Mouse (Mus musculus) testis, adult 2 months (tissue): ENCODE data around the gene Topaz1. TPM values are rescaled to one million over a fixed set of nuclear protein-coding genes. Genes with fewer than 3 reads are reported as not detected.

Source experiments
- H3K27ac ChIP-seq: fragments of 200-500 bp; 2 replicates; pipeline ENCODE4 v1.5.1; 2012; ENCODE audit warnings: low read depth, low read length; ENCODE audit not compliant: control insufficient read depth, insufficient read depth
- H3K27me3 ChIP-seq: fragments of 200-500 bp; 2 replicates; pipeline ENCODE4 v1.6.1; 2012; ENCODE audit warnings: mild to moderate bottlenecking, low read length, moderate library complexity; ENCODE audit not compliant: control insufficient read depth, insufficient read depth
- H3K36me3 ChIP-seq: fragments of 200-500 bp; 2 replicates; pipeline ENCODE4 v1.6.1; 2012; ENCODE audit warnings: mild to moderate bottlenecking, low read length; ENCODE audit not compliant: control insufficient read depth, insufficient read depth
- H3K4me1 ChIP-seq: fragments of 200-500 bp; 2 replicates; pipeline ENCODE4 v1.6.1; 2012; ENCODE audit warnings: low read length; ENCODE audit not compliant: control insufficient read depth, insufficient read depth
- H3K4me3 ChIP-seq: fragments of 200-500 bp; 2 replicates; pipeline ENCODE4 v1.5.1; 2012; ENCODE audit warnings: low read depth, mild to moderate bottlenecking, low read length, moderate library complexity, mixed read lengths; ENCODE audit not compliant: control insufficient read depth
- CTCF ChIP-seq: fragments of 200-500 bp; IDR thresholded peaks from 2 replicates; pipeline ENCODE4 v1.5.1; 2012; ENCODE audit warnings: low read depth, mild to moderate bottlenecking, inconsistent platforms, low read length, moderate library complexity; ENCODE audit not compliant: control insufficient read depth, insufficient read depth, insufficient replicate concordance
- POLR2A ChIP-seq: fragments of 200-500 bp; IDR thresholded peaks from 2 replicates; pipeline ENCODE4 v1.6.1; 2012; ENCODE audit warnings: low read depth, mild to moderate bottlenecking, inconsistent platforms, low read length, moderate library complexity; ENCODE audit not compliant: control insufficient read depth
- polyA plus RNA-seq: library from polyadenylated mRNA; depleted of rRNA; stranded (reverse); fragments of >200 nt; gene quantifications from 2 replicates; pipeline ENCODE4 v1.2.3, GENCODE M21; 2012

Gene Topaz1
- polyA plus RNA-seq, 1 experiment = 4.7 TPM

DNA sequence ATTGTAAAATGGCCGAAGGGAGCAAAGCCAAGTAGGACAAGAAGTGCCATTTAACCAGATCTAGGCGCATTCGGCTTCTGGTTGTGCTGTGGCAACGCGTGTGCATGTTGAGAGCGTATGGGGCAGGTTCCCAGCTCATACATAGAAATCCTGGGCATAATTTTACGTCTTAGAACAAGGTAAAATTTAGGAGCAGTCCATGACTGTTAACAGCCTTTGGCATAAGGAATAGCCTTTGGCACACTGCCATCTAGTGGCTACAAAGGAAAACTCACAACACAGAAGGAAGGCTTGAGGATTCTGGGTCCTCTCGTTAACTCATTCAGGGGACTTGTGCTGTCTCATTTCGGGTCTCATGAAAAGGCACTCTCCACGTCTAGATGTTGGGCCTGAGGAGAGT, 17.6 kb upstream of the Topaz1 start:
- Histone ChIP-seq H3K4me1 (peaks cover 5% of the 10 kb centered on the region; the same call in 1 of the 2 replicates), H3K36me3 (no peaks in the 10 kb centered on the region), H3K4me3 (no peak overlapping the region), H3K27me3 (no peaks in the 10 kb centered on the region), H3K27ac (no peak overlapping the region)
- TF ChIP-seq CTCF (no peak), POLR2A (no peak)

DNA sequence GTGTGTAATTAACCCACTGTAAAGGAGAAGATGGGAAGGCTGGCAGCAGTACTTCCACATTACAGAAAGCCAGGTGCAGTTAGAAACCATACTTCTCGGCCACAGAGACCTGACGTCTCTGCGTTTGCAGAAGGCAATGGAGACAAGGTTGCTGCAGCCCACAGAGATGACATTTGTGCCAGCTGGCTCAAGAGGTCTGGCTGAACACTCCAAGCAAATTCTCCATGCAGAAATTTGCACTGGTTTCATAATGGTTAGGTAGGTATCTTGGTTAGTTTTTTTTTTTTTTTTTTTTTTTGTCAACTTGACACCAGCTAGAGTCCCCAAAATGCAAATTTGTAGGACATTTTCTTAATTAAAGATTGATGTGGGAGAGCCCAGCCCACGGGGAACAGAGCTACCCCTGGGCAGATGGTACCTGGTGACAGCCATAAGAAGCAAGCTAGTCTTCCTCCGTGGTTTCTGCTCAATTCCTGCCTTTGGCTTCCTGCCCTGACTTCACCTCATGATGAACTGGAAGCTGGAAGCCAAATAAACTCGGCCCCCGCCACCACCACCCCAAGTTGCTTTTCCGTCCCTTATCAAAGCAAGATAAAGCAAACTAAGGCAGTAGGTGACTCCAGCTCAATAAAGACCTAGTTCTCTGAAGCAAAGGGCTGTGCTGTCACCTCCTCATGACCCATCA, 14.9 kb upstream of the Topaz1 start:
- no peaks in the 10 kb centered on the region for H3K36me3 ChIP-seq
- H3K27me3 ChIP-seq = no peaks in the 10 kb centered on the region
- no peak overlapping the region; the same call in 1 of the 2 replicates for H3K4me3 ChIP-seq
- peaks cover 5% of the 10 kb centered on the region; the same call in 1 of the 2 replicates for H3K4me1 ChIP-seq
- TF ChIP-seq POLR2A = no peak
- TF ChIP-seq CTCF = no peak
- H3K27ac ChIP-seq = no peak overlapping the region

DNA sequence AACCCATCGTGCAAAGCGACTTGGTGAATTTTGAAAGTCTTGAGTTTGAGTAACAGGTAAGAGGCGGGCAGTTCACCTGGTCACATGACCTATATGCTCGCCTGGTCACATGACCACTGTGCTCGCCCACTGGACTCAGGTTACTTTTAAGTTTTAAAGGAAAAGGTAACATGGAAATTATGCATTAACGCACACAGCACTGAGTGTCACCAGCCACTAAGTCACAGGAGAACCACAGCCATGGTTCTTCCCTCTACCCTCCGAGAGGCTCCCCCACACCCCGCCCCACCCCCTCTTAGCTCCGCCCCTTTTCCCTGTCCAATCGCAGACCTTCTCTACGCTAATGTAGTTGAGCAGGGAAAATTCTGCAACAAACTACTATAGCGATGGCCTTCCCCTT, 13.9 kb upstream of the Topaz1 start:
- peaks cover 5% of the 10 kb centered on the region; the same call in 1 of the 2 replicates for H3K4me1 ChIP-seq
- no peaks in the 10 kb centered on the region for H3K27me3 ChIP-seq
- H3K27ac ChIP-seq = no peak overlapping the region
- H3K36me3 ChIP-seq = no peaks in the 10 kb centered on the region
- no peak for TF ChIP-seq CTCF
- no peak for TF ChIP-seq POLR2A
- H3K4me3 ChIP-seq = peak overlapping the region; percentile 43; the same call in 1 of the 2 replicates

DNA sequence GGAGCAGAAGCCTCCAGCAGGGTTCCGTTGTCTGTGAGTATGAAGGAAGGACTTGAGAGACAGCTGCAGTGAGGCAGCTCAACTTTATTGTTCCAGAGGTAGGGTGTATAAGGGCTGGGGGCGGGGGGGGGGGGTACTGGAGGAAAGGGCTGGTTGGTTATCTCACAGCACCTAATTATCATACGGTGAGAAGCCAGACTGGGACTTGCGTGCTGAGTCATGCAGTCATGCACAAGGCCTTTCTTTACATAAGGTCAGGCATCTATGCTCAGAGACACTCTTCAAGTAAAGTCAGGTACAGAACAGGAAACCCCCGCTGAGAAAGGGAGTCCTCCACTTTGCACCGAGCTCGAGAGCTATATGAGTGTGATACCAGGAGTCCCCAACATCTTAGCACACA, 12.2 kb upstream of the Topaz1 start:
- H3K27ac ChIP-seq = no peak overlapping the region
- no peak overlapping the region for H3K4me3 ChIP-seq
- H3K36me3 ChIP-seq = no peaks in the 10 kb centered on the region
- no peaks in the 10 kb centered on the region for H3K27me3 ChIP-seq
- no peak for TF ChIP-seq POLR2A
- TF ChIP-seq CTCF = no peak
- peaks cover 5% of the 10 kb centered on the region; the same call in 1 of the 2 replicates for H3K4me1 ChIP-seq

DNA sequence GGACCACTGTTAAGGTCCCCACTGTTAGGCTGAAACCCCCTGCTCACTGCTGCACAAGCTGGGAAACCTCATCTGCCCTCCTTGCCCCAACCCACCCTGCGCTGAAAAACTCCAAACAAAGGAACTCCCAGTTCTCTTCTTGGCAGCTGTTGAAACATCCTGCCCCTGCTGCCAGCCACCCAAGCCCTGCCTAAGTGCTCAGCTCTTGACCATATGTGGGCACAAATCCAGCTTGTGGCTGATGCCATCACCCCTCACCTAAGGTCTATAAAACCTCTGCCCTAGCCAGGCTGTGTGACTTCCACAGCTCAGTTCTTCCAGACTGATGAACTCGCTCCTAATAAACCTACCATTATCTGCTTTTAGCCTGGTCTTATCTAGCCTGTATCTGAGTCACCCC, 11.1 kb upstream of the Topaz1 start:
- Histone ChIP-seq H3K27ac (no peak overlapping the region), H3K27me3 (no peaks in the 10 kb centered on the region), H3K4me3 (no peak overlapping the region), H3K4me1 (peaks cover 5% of the 10 kb centered on the region; the same call in 1 of the 2 replicates), H3K36me3 (no peaks in the 10 kb centered on the region)
- TF ChIP-seq CTCF (no peak), POLR2A (no peak)

DNA sequence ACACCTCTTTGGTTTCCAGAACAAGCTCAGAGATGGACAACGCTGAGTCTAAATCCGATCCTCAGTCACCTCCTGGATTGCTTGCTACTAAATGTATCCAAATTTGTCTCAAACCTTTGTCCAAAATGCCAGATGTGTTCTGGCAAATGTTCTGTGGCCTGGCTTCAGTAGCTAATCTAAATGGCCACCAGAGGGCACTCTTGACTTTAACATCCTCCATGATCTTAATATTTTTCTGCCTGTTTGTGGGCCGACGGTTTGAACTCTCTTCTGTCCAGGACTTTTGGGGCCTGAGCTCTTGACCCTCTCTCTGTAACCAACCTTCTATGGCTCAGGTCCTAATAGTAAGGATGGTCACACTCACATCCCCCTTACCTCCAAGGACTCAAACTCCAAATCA, 10.4 kb upstream of the Topaz1 start:
- no peak for TF ChIP-seq CTCF
- TF ChIP-seq POLR2A = no peak

DNA sequence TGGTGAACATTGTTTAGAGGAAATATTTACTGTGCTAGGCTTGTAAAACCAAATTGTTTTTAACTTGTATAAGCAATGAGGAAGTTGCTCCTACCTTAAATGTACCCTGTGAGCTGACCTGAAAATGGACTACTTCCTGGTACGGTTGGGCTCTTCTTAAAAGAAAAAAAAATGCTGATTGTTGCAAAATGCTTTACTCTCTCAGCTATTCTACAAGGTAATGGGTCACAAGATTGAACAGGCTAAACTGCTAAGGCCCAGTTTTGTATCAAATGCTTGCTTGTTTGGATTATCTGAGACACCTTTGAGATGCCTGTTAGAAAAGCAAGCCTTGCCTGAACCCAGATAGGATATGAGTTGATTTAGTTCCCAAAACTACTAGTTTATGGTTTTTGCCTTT, 1.3 kb upstream of the Topaz1 start:
- H3K27ac ChIP-seq = no peak overlapping the region
- no peaks in the 10 kb centered on the region for H3K36me3 ChIP-seq
- H3K4me3 ChIP-seq = no peak overlapping the region
- no peaks in the 10 kb centered on the region for H3K27me3 ChIP-seq
- TF ChIP-seq CTCF (no peak), POLR2A (no peak)
- H3K4me1 ChIP-seq = peaks cover 2% of the 10 kb centered on the region

More for the DNA sequence above, 10.4 kb upstream of the Topaz1 start:
- no peak overlapping the region for H3K27ac ChIP-seq
- H3K4me3 ChIP-seq = no peak overlapping the region
- peaks cover 5% of the 10 kb centered on the region; the same call in 1 of the 2 replicates for H3K4me1 ChIP-seq
- no peaks in the 10 kb centered on the region for H3K27me3 ChIP-seq
- H3K36me3 ChIP-seq = no peaks in the 10 kb centered on the region
